Mouse (Mus musculus): ENCODE measurements around the gene Asb11.

Asb11 gene

GRCm38 (mm10) chrX:164446106-164446551, 9.3 kb downstream of the Asb11 start:
- no peak for DNase-seq

- DNase-seq: no peak
Observed at GRCm38 (mm10) chrX:164446835-164447681, 10.3 kb downstream of the Asb11 start.

- DNase-seq: no peak
Observed at GRCm38 (mm10) chrX:164447682-164448071, 10.9 kb downstream of the Asb11 start.

- DNase-seq: peak in 1 of 2 experiments; percentile 33
Observed at GRCm38 (mm10) chrX:164449201-164449600, 12.4 kb downstream of the Asb11 start.

- DNase-seq: no peak
Observed at GRCm38 (mm10) chrX:164459205-164459878, 22.5 kb downstream of the Asb11 start.

GRCm38 (mm10) chrX:164502258-164502657, 65.5 kb downstream of the Asb11 start:
- no peak for DNase-seq

GRCm38 (mm10) chrX:164505709-164506498, 69.1 kb downstream of the Asb11 start, which contains the start of gene Asb9:
Gene Asb9 (plus strand): TSS chrX:164506327.
- DNase-seq: no peak

GRCm38 (mm10) chrX:164507068-164507467, 70.3 kb downstream of the Asb11 start:
- DNase-seq: no peak

GRCm38 (mm10) chrX:164508728-164509127, 71.9 kb downstream of the Asb11 start:
- DNase-seq: no peak
